Mouse (Mus musculus): ENCODE measurements around the gene Rchy1. TPM values are rescaled to one million over a fixed set of nuclear protein-coding genes. Genes with fewer than 3 reads are reported as not detected.

Gene Rchy1
- polyA plus RNA-seq, 2 experiments = 15.1 to 20.9 TPM

DNA sequence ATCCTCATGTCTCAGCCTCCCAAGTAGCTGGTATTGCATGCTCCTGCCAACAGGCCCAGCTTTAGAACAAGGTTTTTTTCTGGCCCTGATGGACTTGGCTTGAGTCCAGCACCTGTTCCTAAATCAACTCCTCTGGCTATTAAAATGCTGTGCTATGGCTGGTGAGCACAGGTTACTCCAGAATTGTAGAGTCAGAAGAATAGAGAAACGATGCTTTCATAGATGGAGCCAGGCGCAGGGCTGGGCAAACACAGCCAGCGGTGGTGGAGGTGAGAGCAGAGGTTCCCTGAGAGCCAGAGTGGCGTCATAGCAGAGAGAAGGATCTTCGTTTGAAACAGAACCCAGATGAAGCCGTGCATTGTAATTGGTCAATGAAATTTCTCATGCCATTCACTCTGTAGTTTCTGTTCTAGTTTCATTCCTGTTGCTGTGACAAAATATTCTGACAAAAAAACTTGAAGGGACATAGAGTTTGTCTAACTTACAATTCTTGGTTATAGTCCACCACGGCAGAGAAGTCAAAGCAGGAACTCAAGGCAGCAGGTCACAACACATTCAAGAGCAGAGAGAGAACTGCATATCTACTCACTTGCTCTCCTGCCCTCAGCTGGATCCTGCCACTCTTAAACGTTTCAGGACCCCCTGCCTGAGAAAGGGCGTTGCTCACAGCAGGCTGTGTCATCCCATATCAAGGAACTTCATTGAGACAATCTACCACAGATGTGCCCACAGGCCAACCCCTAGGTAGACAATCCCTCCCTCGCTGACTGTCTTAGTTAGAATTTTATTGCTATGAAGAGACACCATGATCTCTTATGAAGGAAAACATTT, 13.9 kb upstream of the Rchy1 start:
- no peak for ATAC-seq (ENCODE audit: insufficient read depth)
- H3K36me3 ChIP-seq (replicated peaks; ENCODE audit: control insufficient read depth, insufficient read depth, low read depth) = no peaks in the 10 kb centered on the region
- H3K4me2 ChIP-seq (ENCODE audit: low read depth) = no peak overlapping the region
- no peak overlapping the region for H3K27ac ChIP-seq
- H3K27me3 ChIP-seq (ENCODE audit: control insufficient read depth, insufficient read depth, low read length) = no peaks in the 10 kb centered on the region
- 55% methylated on average over 10 of the region's 10 CpGs for WGBS (ENCODE audit: insufficient replicate concordance)
- no peaks in the 10 kb centered on the region for H3K4me1 ChIP-seq (replicated peaks; ENCODE audit: control insufficient read depth in 2 of 2, insufficient read depth in 2 of 2, low read length in 1 of 2)
- no peaks in the 10 kb centered on the region for H3K9me3 ChIP-seq (ENCODE audit: control insufficient read depth, low read length)
- H3K9ac ChIP-seq (replicated peaks) = no peak overlapping the region
- TF ChIP-seq EP300 (IDR thresholded peaks at IDR 0.05; ENCODE audit: low read depth) = no peak
- no peak overlapping the region for H3K4me3 ChIP-seq (ENCODE audit: insufficient read depth in 1 of 2, low read depth in 2 of 2, low read length in 2 of 2)
- no peak for DNase-seq (ENCODE audit: low read depth in 3 of 3, low spot score in 3 of 3)

GRCm38 (mm10) chr5:91975758-91976157, 12.9 kb upstream of the Rchy1 start:
- Histone ChIP-seq H3K9me3 (ENCODE audit: control insufficient read depth, low read length) (no peaks in the 10 kb centered on the region), H3K9ac (replicated peaks) (no peak overlapping the region), H3K4me1 (replicated peaks; ENCODE audit: control insufficient read depth in 2 of 2, insufficient read depth in 2 of 2, low read length in 1 of 2) (no peaks in the 10 kb centered on the region), H3K4me2 (ENCODE audit: low read depth) (no peak overlapping the region), H3K4me3 (ENCODE audit: insufficient read depth in 1 of 2, low read depth in 2 of 2, low read length in 2 of 2) (no peak overlapping the region), H3K27ac (no peak overlapping the region), H3K36me3 (replicated peaks; ENCODE audit: control insufficient read depth, insufficient read depth, low read depth) (no peaks in the 10 kb centered on the region), H3K27me3 (ENCODE audit: control insufficient read depth, insufficient read depth, low read length) (no peaks in the 10 kb centered on the region)
- TF ChIP-seq EP300 (IDR thresholded peaks at IDR 0.05; ENCODE audit: low read depth) (no peak), CTCF (IDR thresholded peaks at IDR 0.05; ENCODE audit: low read depth) (no peak)
- DNase-seq (ENCODE audit: low read depth in 3 of 3, low spot score in 3 of 3) (no peak), ATAC-seq (ENCODE audit: insufficient read depth) (no peak)
- WGBS (ENCODE audit: insufficient replicate concordance) = 77% methylated on average over 9 of the region's 9 CpGs

GRCm38 (mm10) chr5:91974002-91974401, 11.1 kb upstream of the Rchy1 start:
- TF ChIP-seq EP300 (IDR thresholded peaks at IDR 0.05; ENCODE audit: low read depth) (no peak), CTCF (IDR thresholded peaks at IDR 0.05; ENCODE audit: low read depth) (no peak)
- H3K4me2 ChIP-seq (ENCODE audit: low read depth) = no peak overlapping the region
- no peaks in the 10 kb centered on the region for H3K27me3 ChIP-seq (ENCODE audit: control insufficient read depth, insufficient read depth, low read length)
- ATAC-seq (ENCODE audit: insufficient read depth) = no peak
- no peaks in the 10 kb centered on the region for H3K9me3 ChIP-seq (ENCODE audit: control insufficient read depth, low read length)
- H3K27ac ChIP-seq = no peak overlapping the region
- H3K36me3 ChIP-seq (replicated peaks; ENCODE audit: control insufficient read depth, insufficient read depth, low read depth) = no peaks in the 10 kb centered on the region
- H3K4me1 ChIP-seq (replicated peaks; ENCODE audit: control insufficient read depth in 2 of 2, insufficient read depth in 2 of 2, low read length in 1 of 2) = no peaks in the 10 kb centered on the region
- 42% methylated on average over 7 of the region's 7 CpGs for WGBS (ENCODE audit: insufficient replicate concordance)
- no peak overlapping the region for H3K4me3 ChIP-seq (ENCODE audit: insufficient read depth in 1 of 2, low read depth in 2 of 2, low read length in 2 of 2)
- no peak overlapping the region for H3K9ac ChIP-seq (replicated peaks)
- DNase-seq (ENCODE audit: low read depth in 3 of 3, low spot score in 3 of 3) = no peak

GRCm38 (mm10) chr5:91972046-91972445, 9.2 kb upstream of the Rchy1 start:
- 78% methylated on average over 3 of the region's 3 CpGs for WGBS (ENCODE audit: insufficient replicate concordance)
- H3K9me3 ChIP-seq (ENCODE audit: control insufficient read depth, low read length) = no peaks in the 10 kb centered on the region
- ATAC-seq (ENCODE audit: insufficient read depth) = no peak

GRCm38 (mm10) chr5:91962259-91962638, 619 bp downstream of the Rchy1 start:
- H3K4me2 ChIP-seq (ENCODE audit: low read depth) = peak overlapping the region; percentile 96
- no peaks in the 10 kb centered on the region for H3K9me3 ChIP-seq (ENCODE audit: control insufficient read depth, low read length)
- DNase-seq (ENCODE audit: low read depth in 3 of 3, low spot score in 3 of 3) = peak; percentile 39 to 63 (median 42)
- peaks cover 29 to 30% of the 10 kb centered on the region in 2 experiments for H3K4me1 ChIP-seq (replicated peaks; ENCODE audit: control insufficient read depth in 2 of 2, insufficient read depth in 2 of 2, low read length in 1 of 2)
- H3K9ac ChIP-seq (replicated peaks) = peak overlapping the region; percentile 93
- no peaks in the 10 kb centered on the region for H3K27me3 ChIP-seq (ENCODE audit: control insufficient read depth, insufficient read depth, low read length)
- TF ChIP-seq CTCF (IDR thresholded peaks at IDR 0.05; ENCODE audit: low read depth) (no peak), EP300 (IDR thresholded peaks at IDR 0.05; ENCODE audit: low read depth) (no peak)
- H3K36me3 ChIP-seq (replicated peaks; ENCODE audit: control insufficient read depth, insufficient read depth, low read depth) = peaks cover 4% of the 10 kb centered on the region
- H3K27ac ChIP-seq = peak overlapping the region; percentile 91
- ATAC-seq (ENCODE audit: insufficient read depth) = no peak
- H3K4me3 ChIP-seq (ENCODE audit: insufficient read depth in 1 of 2, low read depth in 2 of 2, low read length in 2 of 2) = peak overlapping the region; percentile 80 to 90
- WGBS (ENCODE audit: insufficient replicate concordance) = under 1% methylated on average over 14 of the region's 14 CpGs

More at GRCm38 (mm10) chr5:91972046-91972445, 9.2 kb upstream of the Rchy1 start:
- DNase-seq (ENCODE audit: low read depth in 3 of 3, low spot score in 3 of 3) = no peak
- no peaks in the 10 kb centered on the region for H3K36me3 ChIP-seq (replicated peaks; ENCODE audit: control insufficient read depth, insufficient read depth, low read depth)
- no peak overlapping the region for H3K9ac ChIP-seq (replicated peaks)
- no peak overlapping the region for H3K4me2 ChIP-seq (ENCODE audit: low read depth)
- H3K4me3 ChIP-seq (ENCODE audit: insufficient read depth in 1 of 2, low read depth in 2 of 2, low read length in 2 of 2) = no peak overlapping the region
- H3K27me3 ChIP-seq (ENCODE audit: control insufficient read depth, insufficient read depth, low read length) = no peaks in the 10 kb centered on the region
- no peak overlapping the region for H3K27ac ChIP-seq
- H3K4me1 ChIP-seq (replicated peaks; ENCODE audit: control insufficient read depth in 2 of 2, insufficient read depth in 2 of 2, low read length in 1 of 2) = no peaks in the 10 kb centered on the region
- no peak for TF ChIP-seq CTCF (IDR thresholded peaks at IDR 0.05; ENCODE audit: low read depth)
- no peak for TF ChIP-seq EP300 (IDR thresholded peaks at IDR 0.05; ENCODE audit: low read depth)
